Mouse (Mus musculus): Measurements from ENCODE around the gene Habp4. TPM values are rescaled to one million over a fixed set of nuclear protein-coding genes. Genes with fewer than 3 reads are reported as not detected.

The Habp4 gene
- total and polyA plus RNA-seq, 2 experiments from 2014 or later, result 47.1 to 65.6 TPM

DNA sequence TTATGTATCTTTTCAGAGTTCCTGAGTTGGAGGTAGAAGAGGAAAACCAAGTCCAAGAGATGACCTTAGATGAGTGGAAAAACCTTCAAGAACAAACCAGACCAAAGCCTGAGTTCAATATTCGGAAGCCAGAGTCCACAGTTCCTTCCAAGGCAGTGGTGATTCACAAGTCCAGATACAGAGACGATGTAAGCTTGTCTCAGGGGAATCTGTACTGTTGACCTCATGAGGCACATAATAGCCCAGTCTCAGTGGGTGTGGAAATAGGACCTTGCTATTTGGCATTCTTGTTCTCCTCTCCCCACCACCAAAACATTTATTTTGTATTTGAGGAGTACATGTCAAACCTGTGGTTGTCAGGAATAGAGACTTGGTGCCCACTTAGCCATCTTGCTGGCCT lies 20.5 kb downstream of the Habp4 start:
- H3K4me1 ChIP-seq (ENCODE audit: insufficient read depth, low read length), result no peaks in the 10 kb centered on the region
- H3K4me2 ChIP-seq (ENCODE audit: low read depth, low read length), result no peak overlapping the region
- peaks cover 29% of the 10 kb centered on the region; the same call in 1 of the 2 replicates for H3K36me3 ChIP-seq (ENCODE audit: insufficient read depth, low read length)
- no peaks in the 10 kb centered on the region for H3K9me3 ChIP-seq (ENCODE audit: low read length)
- TF ChIP-seq CTCF (IDR thresholded peaks at IDR 0.05; ENCODE audit: low read depth), result no peak
- no peak for ATAC-seq
- DNase-seq (ENCODE audit: low spot score), result no peak
- H3K4me3 ChIP-seq (ENCODE audit: low read length), result no peak overlapping the region
- no peak overlapping the region for H3K9ac ChIP-seq (replicated peaks; ENCODE audit: low read length)
- no peak overlapping the region for H3K27ac ChIP-seq
- no peaks in the 10 kb centered on the region for H3K27me3 ChIP-seq (ENCODE audit: insufficient read depth, low read length)
- WGBS, result 77% methylated on average over 2 of the region's 2 CpGs

GRCm38 (mm10) chr13:64183583-64183982 lies 22.0 kb downstream of the Habp4 start:
- Histone ChIP-seq H3K9ac (replicated peaks; ENCODE audit: low read length) (no peak overlapping the region), H3K4me1 (ENCODE audit: insufficient read depth, low read length) (no peaks in the 10 kb centered on the region), H3K9me3 (ENCODE audit: low read length) (no peaks in the 10 kb centered on the region), H3K36me3 (ENCODE audit: insufficient read depth, low read length) (peaks cover 26% of the 10 kb centered on the region; the same call in 1 of the 2 replicates), H3K4me3 (ENCODE audit: low read length) (no peak overlapping the region), H3K27ac (no peak overlapping the region), H3K4me2 (ENCODE audit: low read depth, low read length) (no peak overlapping the region), H3K27me3 (ENCODE audit: insufficient read depth, low read length) (no peaks in the 10 kb centered on the region)
- TF ChIP-seq CTCF (IDR thresholded peaks at IDR 0.05; ENCODE audit: low read depth), result no peak
- DNase-seq (ENCODE audit: low spot score) (no peak), ATAC-seq (no peak)
- WGBS, result 74% methylated on average over 4 of the region's 4 CpGs

DNA sequence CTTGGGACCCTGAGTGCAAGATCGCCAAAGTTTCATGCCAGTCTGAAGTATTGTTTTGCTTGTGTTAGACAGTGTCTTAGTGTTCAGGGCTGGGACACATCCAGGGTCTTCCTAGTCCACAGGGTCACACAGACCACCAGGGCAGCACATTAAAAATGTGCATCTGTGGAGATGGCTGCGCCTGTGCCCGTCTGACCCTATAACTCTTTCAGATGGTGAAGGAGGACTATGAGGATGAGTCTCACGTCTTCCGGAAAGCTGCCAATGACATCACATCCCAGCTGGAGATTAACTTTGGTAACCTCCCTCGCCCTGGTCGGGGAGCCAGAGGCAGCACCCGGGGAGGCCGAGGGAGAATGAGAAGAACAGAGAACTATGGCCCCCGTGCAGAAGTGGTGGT lies 22.7 kb downstream of the Habp4 start:
- Histone ChIP-seq H3K9me3 (ENCODE audit: low read length) (no peaks in the 10 kb centered on the region), H3K27ac (no peak overlapping the region), H3K4me3 (ENCODE audit: low read length) (no peak overlapping the region), H3K4me2 (ENCODE audit: low read depth, low read length) (no peak overlapping the region), H3K36me3 (ENCODE audit: insufficient read depth, low read length) (peaks cover 26% of the 10 kb centered on the region; the same call in 1 of the 2 replicates), H3K4me1 (ENCODE audit: insufficient read depth, low read length) (no peaks in the 10 kb centered on the region), H3K27me3 (ENCODE audit: insufficient read depth, low read length) (no peaks in the 10 kb centered on the region), H3K9ac (replicated peaks; ENCODE audit: low read length) (no peak overlapping the region)
- no peak for TF ChIP-seq CTCF (IDR thresholded peaks at IDR 0.05; ENCODE audit: low read depth)
- DNase-seq (ENCODE audit: low spot score) (no peak), ATAC-seq (no peak)
- WGBS, result 83% methylated on average over 10 of the region's 10 CpGs

DNA sequence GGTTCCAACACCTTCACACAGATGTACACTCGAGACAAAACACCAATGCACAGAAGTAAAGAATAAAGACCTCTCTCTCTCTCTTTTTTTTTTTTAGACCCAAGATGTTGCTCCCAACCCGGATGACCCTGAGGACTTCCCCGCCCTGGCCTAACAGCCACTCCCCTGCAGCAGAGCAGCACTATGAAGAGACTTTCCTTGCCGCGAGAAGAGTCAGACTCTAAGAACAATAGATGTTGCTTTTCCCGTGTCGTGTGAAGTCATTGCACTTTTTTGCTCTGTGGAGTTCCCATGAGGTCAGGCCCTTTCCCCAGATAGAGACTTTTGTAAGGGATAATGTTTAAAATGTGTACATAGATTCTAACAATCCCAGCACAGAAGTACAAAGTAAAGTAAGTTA lies 23.6 kb downstream of the Habp4 start:
- Histone ChIP-seq H3K36me3 (ENCODE audit: insufficient read depth, low read length) (peaks cover 26% of the 10 kb centered on the region; the same call in 1 of the 2 replicates), H3K27me3 (ENCODE audit: insufficient read depth, low read length) (no peaks in the 10 kb centered on the region), H3K9me3 (ENCODE audit: low read length) (no peaks in the 10 kb centered on the region), H3K4me3 (ENCODE audit: low read length) (no peak overlapping the region), H3K4me1 (ENCODE audit: insufficient read depth, low read length) (no peaks in the 10 kb centered on the region), H3K4me2 (ENCODE audit: low read depth, low read length) (no peak overlapping the region), H3K9ac (replicated peaks; ENCODE audit: low read length) (no peak overlapping the region), H3K27ac (no peak overlapping the region)
- ATAC-seq (no peak), DNase-seq (ENCODE audit: low spot score) (no peak)
- 75% methylated on average over 7 of the region's 7 CpGs for WGBS
- no peak for TF ChIP-seq CTCF (IDR thresholded peaks at IDR 0.05; ENCODE audit: low read depth)

GRCm38 (mm10) chr13:64185586-64185985 lies 24.0 kb downstream of the Habp4 start:
- WGBS, result 94% methylated on average over 9 of the region's 9 CpGs
- H3K4me2 ChIP-seq (ENCODE audit: low read depth, low read length), result no peak overlapping the region
- no peak overlapping the region for H3K27ac ChIP-seq
- H3K27me3 ChIP-seq (ENCODE audit: insufficient read depth, low read length), result no peaks in the 10 kb centered on the region
- H3K36me3 ChIP-seq (ENCODE audit: insufficient read depth, low read length), result peaks cover 26% of the 10 kb centered on the region; the same call in 1 of the 2 replicates
- ATAC-seq, result no peak
- H3K4me3 ChIP-seq (ENCODE audit: low read length), result no peak overlapping the region
- DNase-seq (ENCODE audit: low spot score), result no peak
- TF ChIP-seq CTCF (IDR thresholded peaks at IDR 0.05; ENCODE audit: low read depth), result no peak
- H3K9me3 ChIP-seq (ENCODE audit: low read length), result no peaks in the 10 kb centered on the region
- no peak overlapping the region for H3K9ac ChIP-seq (replicated peaks; ENCODE audit: low read length)
- no peaks in the 10 kb centered on the region for H3K4me1 ChIP-seq (ENCODE audit: insufficient read depth, low read length)

DNA sequence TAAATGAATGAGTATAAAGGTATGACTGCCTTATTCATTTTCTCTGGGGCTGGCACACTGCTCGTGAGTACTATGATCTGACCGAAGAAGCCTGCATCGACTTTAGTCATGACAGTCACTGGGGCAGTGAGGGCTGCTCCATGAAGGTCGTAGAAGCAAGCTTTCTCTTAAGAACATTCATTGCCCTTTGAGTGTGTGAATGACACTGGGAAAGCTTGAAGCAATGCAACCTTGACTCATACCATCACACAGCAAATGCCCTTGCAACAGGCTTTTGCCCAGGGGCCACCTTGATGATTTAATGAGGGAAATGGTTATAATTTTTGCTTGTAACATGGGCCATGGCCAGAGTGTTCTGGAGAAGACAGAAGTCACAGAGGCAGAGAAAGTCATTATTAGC lies 24.9 kb downstream of the Habp4 start:
- H3K4me1 ChIP-seq (ENCODE audit: insufficient read depth, low read length), result no peaks in the 10 kb centered on the region
- no peak overlapping the region for H3K9ac ChIP-seq (replicated peaks; ENCODE audit: low read length)
- H3K36me3 ChIP-seq (ENCODE audit: insufficient read depth, low read length), result peaks cover 26% of the 10 kb centered on the region; the same call in 1 of the 2 replicates
- DNase-seq (ENCODE audit: low spot score), result no peak
- H3K4me2 ChIP-seq (ENCODE audit: low read depth, low read length), result no peak overlapping the region
- no peak for ATAC-seq
- TF ChIP-seq CTCF (IDR thresholded peaks at IDR 0.05; ENCODE audit: low read depth), result no peak
- no peak overlapping the region for H3K27ac ChIP-seq
- H3K4me3 ChIP-seq (ENCODE audit: low read length), result no peak overlapping the region
- no peaks in the 10 kb centered on the region for H3K27me3 ChIP-seq (ENCODE audit: insufficient read depth, low read length)
- 93% methylated on average over 4 of the region's 4 CpGs for WGBS
- no peaks in the 10 kb centered on the region for H3K9me3 ChIP-seq (ENCODE audit: low read length)

DNA sequence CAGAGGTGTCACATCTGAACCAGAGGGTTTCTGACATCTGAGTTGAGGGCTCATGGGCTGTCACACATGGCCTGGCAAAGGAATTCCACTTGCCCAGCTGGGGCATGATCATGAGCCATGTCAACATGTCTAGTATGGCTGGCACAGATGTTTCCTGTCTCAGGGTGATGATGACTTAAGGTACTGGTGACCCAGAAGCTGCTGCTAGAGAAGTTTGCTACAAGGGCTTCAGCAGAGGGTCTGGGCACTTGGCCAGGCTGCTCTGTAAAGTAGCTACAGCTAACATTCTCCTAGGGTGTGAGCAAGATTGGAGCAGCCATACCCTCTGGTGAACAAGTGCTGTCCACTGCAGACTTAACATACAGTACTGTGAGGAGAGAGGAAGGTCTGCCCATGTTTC lies 25.4 kb downstream of the Habp4 start:
- Histone ChIP-seq H3K4me1 (ENCODE audit: insufficient read depth, low read length) (no peaks in the 10 kb centered on the region), H3K36me3 (ENCODE audit: insufficient read depth, low read length) (peaks cover 23% of the 10 kb centered on the region; the same call in 1 of the 2 replicates), H3K9ac (replicated peaks; ENCODE audit: low read length) (no peak overlapping the region), H3K27me3 (ENCODE audit: insufficient read depth, low read length) (no peaks in the 10 kb centered on the region), H3K27ac (no peak overlapping the region), H3K4me2 (ENCODE audit: low read depth, low read length) (no peak overlapping the region), H3K9me3 (ENCODE audit: low read length) (no peaks in the 10 kb centered on the region), H3K4me3 (ENCODE audit: low read length) (no peak overlapping the region)
- TF ChIP-seq CTCF (IDR thresholded peaks at IDR 0.05; ENCODE audit: low read depth), result no peak
- ATAC-seq (0 out of 2 replicates have a peak, but pooled peaks have one; percentile 24), DNase-seq (ENCODE audit: low spot score) (no peak)

Data from hindbrain, postnatal 0 days (tissue).